Mouse (Mus musculus) erythroblast, adult 5-6 weeks (primary cell): ENCODE results near the gene Tns2. TPM values are rescaled to one million over a fixed set of nuclear protein-coding genes. Genes with fewer than 3 reads are reported as not detected.

Experiments used
- ATAC-seq: replicated peaks from 2 replicates; pipeline ENCODE4 v1.8.0; 2016; ENCODE audit warnings: moderate number of reproducible peaks, mild to moderate bottlenecking, moderate TSS enrichment, inconsistent platforms; ENCODE audit not compliant: poor library complexity, low FRiP score, severe bottlenecking
- total RNA-seq, 2 experiments: library from RNA; stranded (forward) in 1 of 2; stranded (reverse) in 1 of 2; fragments of 150-400 nt in 1 of 2; fragments of 200-764, 138-1000 nt in 1 of 2; gene quantifications; 2 replicates each; pipeline versions ENCODE4 v1.2.3 to v1.2.4; 2015 to 2017; ENCODE audit warnings: low replicate concordance in 2 of 2

Tns2 gene
- total RNA-seq, 2 experiments from 2014 or later: not detected

GRCm38 (mm10) chr15:102163900-102164693 is 63.9 kb downstream of the Tns2 start:
- no peak for ATAC-seq

- ATAC-seq: no peak
Observed at GRCm38 (mm10) chr15:102165468-102166100, 65.4 kb downstream of the Tns2 start.

Other genes with a start within 250 kb of the Tns2 start
- gene Krt1, start 249.6 kb upstream of the Tns2 start, total RNA-seq (2015; ENCODE audit: low replicate concordance): not detected in 2 replicates
- gene Krt1, start 249.6 kb upstream of the Tns2 start, total RNA-seq (2017; ENCODE audit: low replicate concordance): not detected in 2 replicates
- not detected in 2 replicates for gene Krt77, start 230.7 kb upstream of the Tns2 start, total RNA-seq (2015; ENCODE audit: low replicate concordance)
- gene Krt77, start 230.7 kb upstream of the Tns2 start, total RNA-seq (2017; ENCODE audit: low replicate concordance): not detected in 2 replicates
- not detected in 2 replicates for gene Krt76, start 207.5 kb upstream of the Tns2 start, total RNA-seq (2015; ENCODE audit: low replicate concordance)
- gene Krt76, start 207.5 kb upstream of the Tns2 start, total RNA-seq (2017; ENCODE audit: low replicate concordance): not detected in 2 replicates
- not detected in 2 replicates for gene Krt4, start 175.7 kb upstream of the Tns2 start, total RNA-seq (2015; ENCODE audit: low replicate concordance)
- gene Krt4, start 175.7 kb upstream of the Tns2 start, total RNA-seq (2017; ENCODE audit: low replicate concordance): not detected in 2 replicates
- gene Krt79, start 160.1 kb upstream of the Tns2 start, total RNA-seq (2015; ENCODE audit: low replicate concordance): not detected in 2 replicates
- gene Krt79, start 160.1 kb upstream of the Tns2 start, total RNA-seq (2017; ENCODE audit: low replicate concordance): not detected in 2 replicates
- gene Krt78, start 146.1 kb upstream of the Tns2 start, total RNA-seq (2015; ENCODE audit: low replicate concordance): not detected in 2 replicates
- gene Krt78, start 146.1 kb upstream of the Tns2 start, total RNA-seq (2017; ENCODE audit: low replicate concordance): not detected in 2 replicates
- gene Krt8, start 95.9 kb upstream of the Tns2 start, total RNA-seq (2015; ENCODE audit: low replicate concordance): not detected in 2 replicates
- not detected in 2 replicates for gene Krt8, start 95.9 kb upstream of the Tns2 start, total RNA-seq (2017; ENCODE audit: low replicate concordance)
- 2.3 TPM in 1 of 2 replicates, not detected in the other for gene Krt18, start 72.2 kb upstream of the Tns2 start, total RNA-seq (2015; ENCODE audit: low replicate concordance)
- 2.8 TPM in 1 of 2 replicates, not detected in the other for gene Krt18, start 72.2 kb upstream of the Tns2 start, total RNA-seq (2017; ENCODE audit: low replicate concordance)
- 35.4 and 35.9 TPM in 2 replicates for gene Eif4b, start 26.6 kb upstream of the Tns2 start, total RNA-seq (2015; ENCODE audit: low replicate concordance)
- gene Eif4b, start 26.6 kb upstream of the Tns2 start, total RNA-seq (2017; ENCODE audit: low replicate concordance): 58.0 and 81.1 TPM in 2 replicates
- gene Spryd3, start 35.8 kb downstream of the Tns2 start, total RNA-seq (2015; ENCODE audit: low replicate concordance): 3.8 TPM in 1 of 2 replicates, not detected in the other
- 2.1 and 4.7 TPM in 2 replicates for gene Spryd3, start 35.8 kb downstream of the Tns2 start, total RNA-seq (2017; ENCODE audit: low replicate concordance)
- gene Igfbp6, start 43.9 kb downstream of the Tns2 start, total RNA-seq (2015; ENCODE audit: low replicate concordance): 1.5 TPM in 1 of 2 replicates, not detected in the other
- gene Igfbp6, start 43.9 kb downstream of the Tns2 start, total RNA-seq (2017; ENCODE audit: low replicate concordance): not detected in 2 replicates
- 1.0 TPM in 1 of 2 replicates, not detected in the other for gene Soat2, start 50.1 kb downstream of the Tns2 start, total RNA-seq (2015; ENCODE audit: low replicate concordance)
- gene Soat2, start 50.1 kb downstream of the Tns2 start, total RNA-seq (2017; ENCODE audit: low replicate concordance): 1.5 and 1.8 TPM in 2 replicates
- gene Zfp740, start 102.8 kb downstream of the Tns2 start, total RNA-seq (2015; ENCODE audit: low replicate concordance): 14.2 and 19.0 TPM in 2 replicates
- gene Zfp740, start 102.8 kb downstream of the Tns2 start, total RNA-seq (2017; ENCODE audit: low replicate concordance): 15.7 and 21.5 TPM in 2 replicates
- gene Csad, start 104.3 kb downstream of the Tns2 start, total RNA-seq (2015; ENCODE audit: low replicate concordance): 2.9 TPM in 1 of 2 replicates, not detected in the other
- 9.3 and 12.5 TPM in 2 replicates for gene Csad, start 104.3 kb downstream of the Tns2 start, total RNA-seq (2017; ENCODE audit: low replicate concordance)
- gene Itgb7, start 131.5 kb downstream of the Tns2 start, total RNA-seq (2015; ENCODE audit: low replicate concordance): 36.8 and 55.3 TPM in 2 replicates
- gene Itgb7, start 131.5 kb downstream of the Tns2 start, total RNA-seq (2017; ENCODE audit: low replicate concordance): 31.0 and 35.5 TPM in 2 replicates
- gene Rarg, start 157.1 kb downstream of the Tns2 start, total RNA-seq (2015; ENCODE audit: low replicate concordance): 0.84 and 1.5 TPM in 2 replicates
- gene Rarg, start 157.1 kb downstream of the Tns2 start, total RNA-seq (2017; ENCODE audit: low replicate concordance): 0.84 and 5.2 TPM in 2 replicates
- gene Gm9918, start 170.2 kb downstream of the Tns2 start, total RNA-seq (2015; ENCODE audit: low replicate concordance): not detected in 2 replicates
- not detected in 2 replicates for gene Gm9918, start 170.2 kb downstream of the Tns2 start, total RNA-seq (2017; ENCODE audit: low replicate concordance)
- 5.9 and 15.6 TPM in 2 replicates for gene Mfsd5, start 179.0 kb downstream of the Tns2 start, total RNA-seq (2015; ENCODE audit: low replicate concordance)
- gene Mfsd5, start 179.0 kb downstream of the Tns2 start, total RNA-seq (2017; ENCODE audit: low replicate concordance): 2.5 and 10.7 TPM in 2 replicates
- gene Espl1, start 195.9 kb downstream of the Tns2 start, total RNA-seq (2015; ENCODE audit: low replicate concordance): 4.8 and 10.9 TPM in 2 replicates
- 29.3 and 37.1 TPM in 2 replicates for gene Espl1, start 195.9 kb downstream of the Tns2 start, total RNA-seq (2017; ENCODE audit: low replicate concordance)
- gene Pfdn5, start 225.7 kb downstream of the Tns2 start, total RNA-seq (2015; ENCODE audit: low replicate concordance): 71.1 and 131 TPM in 2 replicates
- 120 and 128 TPM in 2 replicates for gene Pfdn5, start 225.7 kb downstream of the Tns2 start, total RNA-seq (2017; ENCODE audit: low replicate concordance)
- gene Myg1, start 231.3 kb downstream of the Tns2 start, total RNA-seq (2015; ENCODE audit: low replicate concordance): 9.4 and 10.0 TPM in 2 replicates
- gene Myg1, start 231.3 kb downstream of the Tns2 start, total RNA-seq (2017; ENCODE audit: low replicate concordance): 14.3 and 14.9 TPM in 2 replicates